Mouse (Mus musculus): ENCODE data around the gene Sox6. TPM values are rescaled to one million over a fixed set of nuclear protein-coding genes. Genes with fewer than 3 reads are reported as not detected.

Gene Sox6
- total RNA-seq, 1 experiment = 1.2 TPM

DNA sequence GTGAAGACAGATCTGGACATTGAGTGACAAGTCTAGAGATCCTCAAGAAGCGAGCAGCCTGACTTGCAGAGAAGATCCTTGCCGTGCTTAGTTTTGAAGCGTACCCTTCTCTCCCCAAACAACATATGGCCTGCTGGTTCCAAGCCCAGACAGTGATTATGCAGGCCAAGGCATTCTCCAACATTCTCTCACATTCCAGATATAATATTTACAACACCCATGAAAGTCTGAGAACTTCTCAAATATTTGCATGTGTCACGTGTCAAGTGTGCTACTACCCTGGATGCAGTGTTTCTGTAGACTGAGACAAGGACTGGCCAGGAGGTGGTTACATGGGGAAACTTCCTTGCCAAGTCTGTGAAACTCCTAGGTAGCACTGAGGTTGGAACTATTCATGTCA is 367.3 kb downstream of the Sox6 start:
- no peak for DNase-seq (ENCODE audit: low read depth, low spot score)
- no peaks in the 10 kb centered on the region for H3K36me3 ChIP-seq (ENCODE audit: control insufficient read depth, insufficient read depth, low read length, poor library complexity, severe bottlenecking)
- TF ChIP-seq ZC3H11A (IDR thresholded peaks at IDR 0.05; ENCODE audit: borderline replicate concordance, low read depth, low read length) = no peak
- no peak for TF ChIP-seq ZNF384 (IDR thresholded peaks at IDR 0.05; ENCODE audit: low read depth, low read length)
- TF ChIP-seq MAFK (IDR thresholded peaks at IDR 0.05; ENCODE audit: insufficient read depth, low read depth, low read length) = no peak
- no peak for TF ChIP-seq CHD2 (IDR thresholded peaks at IDR 0.05; ENCODE audit: low read depth, low read length)
- TF ChIP-seq HCFC1 (IDR thresholded peaks at IDR 0.05; ENCODE audit: borderline replicate concordance, insufficient read depth, low read length) = no peak

DNA sequence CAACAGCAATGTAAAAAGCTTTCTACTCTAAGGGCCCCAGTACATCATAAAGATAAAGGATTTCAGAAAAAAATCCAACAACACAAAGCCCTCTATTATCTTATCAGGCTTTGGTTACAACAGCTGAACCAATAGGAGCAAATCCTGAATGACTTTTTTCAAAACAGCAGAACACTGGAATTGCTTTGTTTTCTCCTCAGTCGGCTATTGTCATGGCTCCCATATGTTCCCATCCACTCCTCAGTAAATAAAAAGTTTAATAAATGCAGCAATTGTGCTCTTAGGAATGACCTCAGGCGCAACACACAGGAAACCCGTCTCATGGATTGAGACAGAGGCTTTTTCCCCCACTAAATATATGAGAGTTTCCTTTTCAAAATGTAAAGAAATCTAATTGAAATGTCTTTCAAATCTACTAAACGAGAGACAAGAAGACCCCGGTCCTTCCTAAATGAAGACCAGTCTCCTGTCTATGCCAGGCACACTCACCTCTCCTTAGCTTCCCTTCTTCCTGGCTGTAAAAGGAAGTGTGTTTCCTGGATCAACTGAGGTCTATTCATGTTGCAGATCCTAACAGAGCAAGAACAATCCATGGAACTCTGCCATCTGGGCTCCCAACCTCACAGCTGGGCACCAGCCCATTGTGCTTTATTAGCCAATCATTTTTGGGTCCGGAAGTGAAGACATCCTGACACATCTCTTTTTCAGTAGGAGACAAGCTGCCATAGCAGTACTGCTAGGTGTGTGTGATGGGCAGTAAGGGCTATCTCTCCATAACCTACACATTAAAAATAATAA is 369.2 kb downstream of the Sox6 start:
- no peak overlapping the region for H3K4me3 ChIP-seq (ENCODE audit: insufficient read depth in 1 of 2, low read depth in 1 of 2, low read length in 2 of 2, poor library complexity in 1 of 2, severe bottlenecking in 1 of 2)
- H3K27ac ChIP-seq (ENCODE audit: insufficient read depth, low read depth, low read length, poor library complexity, severe bottlenecking) = no peak overlapping the region
- H3K9ac ChIP-seq (ENCODE audit: insufficient read depth, low read depth, low read length, poor library complexity, severe bottlenecking) = no peak overlapping the region
- no peak for TF ChIP-seq ZC3H11A (IDR thresholded peaks at IDR 0.05; ENCODE audit: borderline replicate concordance, low read depth, low read length)
- TF ChIP-seq CHD2 (IDR thresholded peaks at IDR 0.05; ENCODE audit: low read depth, low read length) = no peak
- TF ChIP-seq HCFC1 (IDR thresholded peaks at IDR 0.05; ENCODE audit: borderline replicate concordance, insufficient read depth, low read length) = no peak
- TF ChIP-seq ZNF384 (IDR thresholded peaks at IDR 0.05; ENCODE audit: low read depth, low read length) = no peak
- TF ChIP-seq MAFK (IDR thresholded peaks at IDR 0.05; ENCODE audit: insufficient read depth, low read depth, low read length) = no peak
- no peak for DNase-seq (ENCODE audit: low read depth, low spot score)
- no peaks in the 10 kb centered on the region for H3K4me1 ChIP-seq (ENCODE audit: control insufficient read depth in 2 of 2, insufficient read depth in 2 of 2, low read length in 2 of 2, poor library complexity in 1 of 2)
- H3K9me3 ChIP-seq (ENCODE audit: control insufficient read depth, insufficient read depth, low read depth, low read length) = no peaks in the 10 kb centered on the region
- H3K36me3 ChIP-seq (ENCODE audit: control insufficient read depth, insufficient read depth, low read length, poor library complexity, severe bottlenecking) = no peaks in the 10 kb centered on the region
- in situ Hi-C loops (cut with MboI; ENCODE audit: low sequenced_read_pairs in 2 of 2, unreplicated experiment in 2 of 2) = no loop called here

More for the DNA sequence above, 367.3 kb downstream of the Sox6 start:
- Histone ChIP-seq H3K27ac (ENCODE audit: insufficient read depth, low read depth, low read length, poor library complexity, severe bottlenecking) (no peak overlapping the region), H3K9ac (ENCODE audit: insufficient read depth, low read depth, low read length, poor library complexity, severe bottlenecking) (no peak overlapping the region), H3K4me3 (ENCODE audit: insufficient read depth in 1 of 2, low read depth in 1 of 2, low read length in 2 of 2, poor library complexity in 1 of 2, severe bottlenecking in 1 of 2) (no peak overlapping the region), H3K9me3 (ENCODE audit: control insufficient read depth, insufficient read depth, low read depth, low read length) (no peaks in the 10 kb centered on the region), H3K4me1 (ENCODE audit: control insufficient read depth in 2 of 2, insufficient read depth in 2 of 2, low read length in 2 of 2, poor library complexity in 1 of 2) (no peaks in the 10 kb centered on the region)
- in situ Hi-C loops (cut with MboI; ENCODE audit: low sequenced_read_pairs in 2 of 2, unreplicated experiment in 2 of 2) = no loop called here

DNA sequence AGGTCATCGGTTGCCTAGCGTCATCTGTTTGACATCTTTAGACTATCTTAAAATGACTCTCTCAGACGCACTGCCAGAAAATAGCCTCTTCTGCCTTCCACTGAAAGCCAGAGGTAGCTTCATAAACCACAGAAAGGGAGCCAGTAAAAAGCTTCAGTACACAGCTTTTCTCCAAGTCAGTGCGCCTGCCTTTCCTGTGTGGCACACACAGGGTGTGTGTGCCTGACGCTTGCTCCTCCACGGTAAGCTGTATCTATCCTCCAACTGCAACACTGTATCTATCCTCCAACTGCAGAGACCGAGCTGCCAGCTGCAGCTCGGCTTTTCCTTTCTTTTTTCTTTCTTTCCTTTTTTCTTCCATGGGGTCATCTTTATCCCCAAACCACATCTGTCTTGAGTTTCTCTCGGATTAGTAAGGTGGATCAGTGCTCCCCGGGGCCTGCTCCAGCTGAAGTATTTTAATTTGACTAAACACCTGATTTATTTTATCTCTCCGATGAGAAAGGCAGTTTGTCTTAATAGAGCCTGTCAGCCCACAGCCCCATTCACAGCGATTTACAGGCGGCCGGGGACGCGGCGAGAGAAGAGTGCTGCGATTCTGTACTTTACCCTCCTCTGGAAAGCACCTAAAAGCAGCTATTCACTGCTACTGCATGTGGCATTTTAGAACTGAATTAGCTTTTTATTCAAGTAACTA is 371.8 kb downstream of the Sox6 start:
- Histone ChIP-seq H3K9me3 (ENCODE audit: control insufficient read depth, insufficient read depth, low read depth, low read length) (no peaks in the 10 kb centered on the region), H3K4me1 (ENCODE audit: control insufficient read depth in 2 of 2, insufficient read depth in 2 of 2, low read length in 2 of 2, poor library complexity in 1 of 2) (no peaks in the 10 kb centered on the region), H3K4me3 (ENCODE audit: insufficient read depth in 1 of 2, low read depth in 1 of 2, low read length in 2 of 2, poor library complexity in 1 of 2, severe bottlenecking in 1 of 2) (no peak overlapping the region), H3K27ac (ENCODE audit: insufficient read depth, low read depth, low read length, poor library complexity, severe bottlenecking) (no peak overlapping the region), H3K36me3 (ENCODE audit: control insufficient read depth, insufficient read depth, low read length, poor library complexity, severe bottlenecking) (no peaks in the 10 kb centered on the region), H3K9ac (ENCODE audit: insufficient read depth, low read depth, low read length, poor library complexity, severe bottlenecking) (no peak overlapping the region)
- in situ Hi-C loops (cut with MboI; ENCODE audit: low sequenced_read_pairs in 2 of 2, unreplicated experiment in 2 of 2) = no loop called here
- TF ChIP-seq CHD2 (IDR thresholded peaks at IDR 0.05; ENCODE audit: low read depth, low read length) (no peak), MAFK (IDR thresholded peaks at IDR 0.05; ENCODE audit: insufficient read depth, low read depth, low read length) (no peak), ZC3H11A (IDR thresholded peaks at IDR 0.05; ENCODE audit: borderline replicate concordance, low read depth, low read length) (no peak), HCFC1 (IDR thresholded peaks at IDR 0.05; ENCODE audit: borderline replicate concordance, insufficient read depth, low read length) (no peak), ZNF384 (IDR thresholded peaks at IDR 0.05; ENCODE audit: low read depth, low read length) (no peak)
- no peak for DNase-seq (ENCODE audit: low read depth, low spot score)

GRCm38 (mm10) chr7:115663399-115663798 is 375.2 kb downstream of the Sox6 start:
- DNase-seq (ENCODE audit: low read depth, low spot score) = no peak
- no peak overlapping the region for H3K27ac ChIP-seq (ENCODE audit: insufficient read depth, low read depth, low read length, poor library complexity, severe bottlenecking)

More at GRCm38 (mm10) chr7:115663399-115663798, 375.2 kb downstream of the Sox6 start:
- H3K9ac ChIP-seq (ENCODE audit: insufficient read depth, low read depth, low read length, poor library complexity, severe bottlenecking) = no peak overlapping the region
- in situ Hi-C loops (cut with MboI; ENCODE audit: low sequenced_read_pairs in 2 of 2, unreplicated experiment in 2 of 2) = no loop called here
- no peaks in the 10 kb centered on the region for H3K36me3 ChIP-seq (ENCODE audit: control insufficient read depth, insufficient read depth, low read length, poor library complexity, severe bottlenecking)
- H3K4me3 ChIP-seq (ENCODE audit: insufficient read depth in 1 of 2, low read depth in 1 of 2, low read length in 2 of 2, poor library complexity in 1 of 2, severe bottlenecking in 1 of 2) = no peak overlapping the region
- no peaks in the 10 kb centered on the region for H3K4me1 ChIP-seq (ENCODE audit: control insufficient read depth in 2 of 2, insufficient read depth in 2 of 2, low read length in 2 of 2, poor library complexity in 1 of 2)
- TF ChIP-seq MAFK (IDR thresholded peaks at IDR 0.05; ENCODE audit: insufficient read depth, low read depth, low read length) = no peak
- TF ChIP-seq HCFC1 (IDR thresholded peaks at IDR 0.05; ENCODE audit: borderline replicate concordance, insufficient read depth, low read length) = no peak
- TF ChIP-seq ZC3H11A (IDR thresholded peaks at IDR 0.05; ENCODE audit: borderline replicate concordance, low read depth, low read length) = no peak
- TF ChIP-seq ZNF384 (IDR thresholded peaks at IDR 0.05; ENCODE audit: low read depth, low read length) = no peak
- TF ChIP-seq CHD2 (IDR thresholded peaks at IDR 0.05; ENCODE audit: low read depth, low read length) = no peak
- no peaks in the 10 kb centered on the region for H3K9me3 ChIP-seq (ENCODE audit: control insufficient read depth, insufficient read depth, low read depth, low read length)
